Mouse (Mus musculus) brain, embryonic 14.5 days (tissue): Measurements from ENCODE around the gene Uri1.

Source experiments
- CTCF ChIP-seq: fragments of 200-500 bp; IDR thresholded peaks from 2 replicates; pipeline ENCODE4 v1.5.1; 2012; ENCODE audit warnings: inconsistent platforms, mild to moderate bottlenecking, moderate library complexity, borderline replicate concordance; ENCODE audit not compliant: insufficient read depth, insufficient read length; ENCODE audit errors: extremely low read depth
- POLR2A ChIP-seq: fragments of 200-500 bp; IDR thresholded peaks from 2 replicates; pipeline ENCODE4 v1.6.1; 2012; ENCODE audit warnings: mild to moderate bottlenecking, inconsistent platforms, borderline replicate concordance; ENCODE audit not compliant: poor library complexity, insufficient read depth, insufficient read length, severe bottlenecking; ENCODE audit errors: extremely low read depth

GRCm38 (mm10) chr7:37983471-37983870 is 39.9 kb downstream of the Uri1 start:
- TF ChIP-seq CTCF (no peak), POLR2A (no peak)
